Mouse (Mus musculus) heart, embryonic 11.5 days (tissue): Measurements from ENCODE around the gene Krt26. TPM values are rescaled to one million over a fixed set of nuclear protein-coding genes. Genes with fewer than 3 reads are reported as not detected.

ENCODE experiments used
- ATAC-seq: fragments of 200-750 bp; cut with Nextera tagmentation; replicated peaks from 2 replicates; pipeline ENCODE4 v1.8.0; 2017; ENCODE audit warnings: moderate library complexity; ENCODE audit not compliant: insufficient number of reproducible peaks, low FRiP score, low TSS enrichment
- H3K27ac ChIP-seq: fragments of 300-500 bp; sonication (generic); 2 replicates; pipeline ENCODE4 v1.5.1; 2014; ENCODE audit warnings: mild to moderate bottlenecking, low read depth, low read length
- H3K27me3 ChIP-seq: fragments of 300-500 bp; sonication (generic); 2 replicates; pipeline ENCODE4 v1.6.1; 2014; ENCODE audit warnings: mild to moderate bottlenecking, low read length, mixed read lengths; ENCODE audit not compliant: control insufficient read depth, insufficient read depth
- H3K36me3 ChIP-seq: fragments of 300-500 bp; sonication (generic); 2 replicates; pipeline ENCODE4 v1.6.1; 2014; ENCODE audit warnings: mild to moderate bottlenecking, low read length, moderate library complexity, mixed read lengths; ENCODE audit not compliant: control insufficient read depth, insufficient read depth
- H3K4me1 ChIP-seq: fragments of 300-500 bp; sonication (generic); 2 replicates; pipeline ENCODE4 v1.6.1; 2014; ENCODE audit warnings: low read length; ENCODE audit not compliant: control insufficient read depth, insufficient read depth
- H3K4me2 ChIP-seq: fragments of 300-500 bp; sonication (generic); 2 replicates; pipeline ENCODE4 v1.6.1; 2014; ENCODE audit warnings: mild to moderate bottlenecking, moderate library complexity
- H3K4me3 ChIP-seq: fragments of 300-500 bp; sonication (generic); 2 replicates; pipeline ENCODE4 v1.5.1; 2014; ENCODE audit warnings: low read depth, low read length
- H3K9ac ChIP-seq: fragments of 300-500 bp; sonication (generic); 2 replicates; pipeline ENCODE4 v1.6.1; 2014; ENCODE audit warnings: mild to moderate bottlenecking, low read depth, low read length, moderate library complexity
- H3K9me3 ChIP-seq: fragments of 300-500 bp; sonication (generic); replicated peaks from 2 replicates; pipeline ENCODE4 v1.6.1; 2016; ENCODE audit warnings: low read length; ENCODE audit not compliant: control insufficient read depth
- WGBS: fragments of 180-500 bp; shearing (Covaris S2); extraction: QIAGEN DNeasy Blood & Tissue Kit; methylation state at CpG from one replicate; pipeline ENCODE4 v1.1.7; 2014; ENCODE audit not compliant: insufficient replicate concordance; 5-methylcytosine and 5-hydroxymethylcytosine counted together
- polyA plus RNA-seq: library from polyadenylated mRNA; unstranded; fragments of >200 nt; fragmentation: Nextera tagmentation; extraction: Ambion mirVana; gene quantifications from 2 replicates; pipeline ENCODE4 v1.2.1, GENCODE M21; 2014

The Krt26 gene
- polyA plus RNA-seq, 1 experiment from 2014 or later = not detected

GRCm38 (mm10) chr11:99279986-99280385 is 57.8 kb downstream of the Krt26 start:
- Histone ChIP-seq H3K27ac (no peak overlapping the region), H3K4me2 (no peak overlapping the region), H3K4me3 (no peak overlapping the region), H3K27me3 (no peaks in the 10 kb centered on the region), H3K9me3 (no peaks in the 10 kb centered on the region), H3K4me1 (no peaks in the 10 kb centered on the region), H3K36me3 (no peaks in the 10 kb centered on the region), H3K9ac (no peak overlapping the region)
- WGBS = 72% methylated on average over 5 of the region's 5 CpGs
- no peak for ATAC-seq

Other genes starting within 250 kb of the Krt26 start
- gene Tns4, start 248.7 kb downstream of the Krt26 start, polyA plus RNA-seq = 0.13 TPM in 1 of 2 replicates, not detected in the other
- gene Ccr7, start 182.9 kb downstream of the Krt26 start, polyA plus RNA-seq = 0.21 and 0.36 TPM in 2 replicates
- gene Smarce1, start 106.9 kb downstream of the Krt26 start, polyA plus RNA-seq = 125 and 130 TPM in 2 replicates
- gene Krt222, start 93.9 kb downstream of the Krt26 start, polyA plus RNA-seq = 1.2 TPM in 2 replicates
- gene Krt24, start 52.7 kb downstream of the Krt26 start, polyA plus RNA-seq = not detected in 2 replicates
- not detected in 2 replicates for gene Krt25, start 15.0 kb downstream of the Krt26 start, polyA plus RNA-seq
- not detected in 2 replicates for gene Krt27, start 13.1 kb upstream of the Krt26 start, polyA plus RNA-seq
- 0.16 TPM in 1 of 2 replicates, not detected in the other for gene Krt28, start 36.9 kb upstream of the Krt26 start, polyA plus RNA-seq
- gene Krt10, start 51.4 kb upstream of the Krt26 start, polyA plus RNA-seq = 12.9 and 14.9 TPM in 2 replicates
- gene Krt12, start 84.3 kb upstream of the Krt26 start, polyA plus RNA-seq = not detected in 2 replicates
- 3.7 and 5.4 TPM in 2 replicates for gene Krt20, start 100.2 kb upstream of the Krt26 start, polyA plus RNA-seq
- 0.43 and 0.51 TPM in 2 replicates for gene Krt23, start 155.2 kb upstream of the Krt26 start, polyA plus RNA-seq
- gene Krt39, start 183.4 kb upstream of the Krt26 start, polyA plus RNA-seq = not detected in 2 replicates
- not detected in 2 replicates for gene Krt40, start 205.2 kb upstream of the Krt26 start, polyA plus RNA-seq
- not detected in 2 replicates for gene Krtap3-3, start 212.9 kb upstream of the Krt26 start, polyA plus RNA-seq
- not detected in 2 replicates for gene Krtap3-2, start 218.9 kb upstream of the Krt26 start, polyA plus RNA-seq
- not detected in 2 replicates for gene Gm11939, start 221.5 kb upstream of the Krt26 start, polyA plus RNA-seq
- not detected in 2 replicates for gene Krtap3-1, start 228.7 kb upstream of the Krt26 start, polyA plus RNA-seq
- not detected in 2 replicates for gene Krtap1-5, start 243.1 kb upstream of the Krt26 start, polyA plus RNA-seq
- gene Krtap1-4, start 245.7 kb upstream of the Krt26 start, polyA plus RNA-seq = not detected in 2 replicates